Mouse (Mus musculus) CD4-positive, CD25-positive, alpha-beta regulatory T cell, adult 4 months (primary cell): Measurements from ENCODE around the gene Gars. TPM values are rescaled to one million over a fixed set of nuclear protein-coding genes. Genes with fewer than 3 reads are reported as not detected.

Source experiments
- ATAC-seq: one replicate; pipeline ENCODE4 v1.8.0; 2017
- polyA plus RNA-seq, 2 experiments: library from polyadenylated mRNA; unstranded; fragments of 100-300 nt; shearing (Covaris generic); gene quantifications; one replicate each; pipeline ENCODE4 v1.2.1; 2017

Gene Gars
- polyA plus RNA-seq, 2 experiments from 2014 or later, result 21.0 to 24.7 TPM

GRCm38 (mm10) chr6:55098030-55098429 is 60.2 kb downstream of the Gars start:
- ATAC-seq, result no peak

GRCm38 (mm10) chr6:55098603-55099002 is 60.8 kb downstream of the Gars start:
- no peak for ATAC-seq

GRCm38 (mm10) chr6:55108358-55108757 is 70.6 kb downstream of the Gars start:
- ATAC-seq, result no peak

- no peak for ATAC-seq
Observed at GRCm38 (mm10) chr6:55117325-55118109, 79.7 kb downstream of the Gars start.

- ATAC-seq, result no peak
Observed at GRCm38 (mm10) chr6:55123056-55123455, 85.2 kb downstream of the Gars start.

GRCm38 (mm10) chr6:55126576-55126975 is 88.8 kb downstream of the Gars start:
- no peak for ATAC-seq

- no peak for ATAC-seq
Observed at GRCm38 (mm10) chr6:55128391-55128790, 90.6 kb downstream of the Gars start.

Other genes starting within 250 kb of the Gars start
- 10 to 100 TPM; 22.9 to 26.1 TPM for gene Znrf2, start 221.1 kb upstream of the Gars start, polyA plus RNA-seq
- 10 to 100 TPM; 17.0 to 18.6 TPM for gene Nod1, start 65.4 kb upstream of the Gars start, polyA plus RNA-seq
- 10 to 100 TPM; 19.8 to 34.0 TPM for gene Ggct, start 45.1 kb upstream of the Gars start, polyA plus RNA-seq
- gene Crhr2, start 95.0 kb downstream of the Gars start, polyA plus RNA-seq, result not detected
- not detected for gene Inmt, start 137.0 kb downstream of the Gars start, polyA plus RNA-seq
- under 1 TPM; 0.08 to 0.66 TPM for gene Mindy4, start 165.4 kb downstream of the Gars start, polyA plus RNA-seq